Mouse (Mus musculus): ENCODE data around the gene Banp. TPM values are rescaled to one million over a fixed set of nuclear protein-coding genes. Genes with fewer than 3 reads are reported as not detected.

Banp gene
- polyA plus RNA-seq, 1 experiment from 2014 or later: 40.2 TPM

DNA sequence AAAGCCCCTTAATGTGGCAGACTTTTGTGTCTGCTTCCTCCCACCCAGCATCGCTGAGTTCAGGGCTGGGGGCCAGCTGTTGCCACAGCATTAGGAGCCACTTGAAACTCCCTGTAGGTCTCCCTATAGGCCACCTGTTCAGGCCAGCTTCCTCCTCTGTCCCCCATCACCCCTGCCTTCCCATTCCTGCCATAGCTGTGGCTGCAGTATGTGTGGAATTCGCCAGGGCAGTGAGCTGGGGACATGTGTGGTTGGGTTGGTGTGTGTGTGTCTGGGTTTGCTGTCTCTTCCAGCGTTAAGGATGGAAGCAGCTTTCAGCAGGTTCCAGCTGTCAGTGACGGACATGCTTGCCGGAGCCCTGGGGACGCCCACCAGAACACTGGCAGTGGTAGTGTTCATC, 86.8 kb downstream of the Banp start:
- Histone ChIP-seq H3K9ac (ENCODE audit: low read depth, low read length) (no peak overlapping the region), H3K4me3 (ENCODE audit: low read depth, low read length) (no peak overlapping the region), H3K4me2 (no peak overlapping the region), H3K27me3 (replicated peaks; ENCODE audit: control insufficient read depth, insufficient read depth, low read length) (no peaks in the 10 kb centered on the region), H3K27ac (ENCODE audit: low read depth, low read length) (no peak overlapping the region), H3K9me3 (ENCODE audit: control insufficient read depth, low read length) (no peaks in the 10 kb centered on the region), H3K36me3 (ENCODE audit: control insufficient read depth, insufficient read depth, low read length) (no peaks in the 10 kb centered on the region), H3K4me1 (replicated peaks; ENCODE audit: control insufficient read depth, insufficient read depth, low read length) (0 out of 2 replicates have a peak, but pooled peaks cover 4% of the 10 kb centered on the region)
- DNase-seq (ENCODE audit: low spot score): no peak
- no peak for ATAC-seq (replicated peaks; ENCODE audit: low FRiP score)
- 75% methylated on average over 6 of the region's 6 CpGs for WGBS

- no peak for DNase-seq (ENCODE audit: low spot score)
- H3K4me1 ChIP-seq (replicated peaks; ENCODE audit: control insufficient read depth, insufficient read depth, low read length): peaks cover 2% of the 10 kb centered on the region; the same call in 1 of the 2 replicates
Observed at GRCm38 (mm10) chr8:122037279-122037678, 87.7 kb downstream of the Banp start.

DNA sequence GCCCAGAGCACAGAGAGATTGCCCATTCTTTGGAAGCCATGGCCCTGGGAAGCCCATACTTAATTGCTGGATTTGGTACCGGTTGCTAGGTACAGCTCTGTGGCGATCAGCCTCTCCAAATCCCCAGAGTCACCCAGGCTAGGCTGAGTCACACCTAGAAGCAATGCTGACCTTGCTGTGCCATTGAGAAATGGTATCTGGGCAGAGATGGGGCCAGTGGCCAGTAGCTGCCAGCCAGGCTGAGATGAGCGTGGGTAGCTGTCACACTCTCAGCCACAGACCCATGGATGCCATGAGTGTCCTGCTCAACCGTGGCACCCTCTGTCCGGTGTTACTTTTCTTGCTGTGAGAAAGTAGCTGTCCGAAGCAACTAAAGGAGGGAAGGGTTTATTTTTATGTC, 88.5 kb downstream of the Banp start:
- ATAC-seq (replicated peaks; ENCODE audit: low FRiP score): no peak
- Histone ChIP-seq H3K36me3 (ENCODE audit: control insufficient read depth, insufficient read depth, low read length) (no peaks in the 10 kb centered on the region), H3K27me3 (replicated peaks; ENCODE audit: control insufficient read depth, insufficient read depth, low read length) (0 out of 2 replicates have a peak, but pooled peaks cover 2% of the 10 kb centered on the region), H3K9me3 (ENCODE audit: control insufficient read depth, low read length) (no peaks in the 10 kb centered on the region), H3K27ac (ENCODE audit: low read depth, low read length) (no peak overlapping the region), H3K4me3 (ENCODE audit: low read depth, low read length) (no peak overlapping the region), H3K9ac (ENCODE audit: low read depth, low read length) (no peak overlapping the region), H3K4me2 (no peak overlapping the region), H3K4me1 (replicated peaks; ENCODE audit: control insufficient read depth, insufficient read depth, low read length) (peaks cover 8% of the 10 kb centered on the region; the same call in 1 of the 2 replicates)
- 89% methylated on average over 6 of the region's 6 CpGs for WGBS
- DNase-seq (ENCODE audit: low spot score): no peak

More at GRCm38 (mm10) chr8:122037279-122037678, 87.7 kb downstream of the Banp start:
- H3K4me3 ChIP-seq (ENCODE audit: low read depth, low read length): no peak overlapping the region
- no peaks in the 10 kb centered on the region for H3K36me3 ChIP-seq (ENCODE audit: control insufficient read depth, insufficient read depth, low read length)
- no peak overlapping the region for H3K27ac ChIP-seq (ENCODE audit: low read depth, low read length)
- ATAC-seq (replicated peaks; ENCODE audit: low FRiP score): no peak
- 71% methylated on average over 7 of the region's 7 CpGs for WGBS
- no peaks in the 10 kb centered on the region for H3K9me3 ChIP-seq (ENCODE audit: control insufficient read depth, low read length)
- 0 out of 2 replicates have a peak, but pooled peaks cover 2% of the 10 kb centered on the region for H3K27me3 ChIP-seq (replicated peaks; ENCODE audit: control insufficient read depth, insufficient read depth, low read length)
- no peak overlapping the region for H3K9ac ChIP-seq (ENCODE audit: low read depth, low read length)
- H3K4me2 ChIP-seq: no peak overlapping the region

GRCm38 (mm10) chr8:122039452-122039851, 89.9 kb downstream of the Banp start:
- H3K4me2 ChIP-seq: no peak overlapping the region
- peaks cover 8% of the 10 kb centered on the region; the same call in 1 of the 2 replicates for H3K4me1 ChIP-seq (replicated peaks; ENCODE audit: control insufficient read depth, insufficient read depth, low read length)
- 0 out of 2 replicates have a peak, but pooled peaks cover 2% of the 10 kb centered on the region for H3K27me3 ChIP-seq (replicated peaks; ENCODE audit: control insufficient read depth, insufficient read depth, low read length)
- no peak overlapping the region for H3K4me3 ChIP-seq (ENCODE audit: low read depth, low read length)
- no peak overlapping the region for H3K27ac ChIP-seq (ENCODE audit: low read depth, low read length)
- WGBS: 68% methylated on average over 4 of the region's 4 CpGs
- H3K36me3 ChIP-seq (ENCODE audit: control insufficient read depth, insufficient read depth, low read length): no peaks in the 10 kb centered on the region
- DNase-seq (ENCODE audit: low spot score): no peak
- H3K9ac ChIP-seq (ENCODE audit: low read depth, low read length): no peak overlapping the region
- ATAC-seq (replicated peaks; ENCODE audit: low FRiP score): no peak
- H3K9me3 ChIP-seq (ENCODE audit: control insufficient read depth, low read length): no peaks in the 10 kb centered on the region

DNA sequence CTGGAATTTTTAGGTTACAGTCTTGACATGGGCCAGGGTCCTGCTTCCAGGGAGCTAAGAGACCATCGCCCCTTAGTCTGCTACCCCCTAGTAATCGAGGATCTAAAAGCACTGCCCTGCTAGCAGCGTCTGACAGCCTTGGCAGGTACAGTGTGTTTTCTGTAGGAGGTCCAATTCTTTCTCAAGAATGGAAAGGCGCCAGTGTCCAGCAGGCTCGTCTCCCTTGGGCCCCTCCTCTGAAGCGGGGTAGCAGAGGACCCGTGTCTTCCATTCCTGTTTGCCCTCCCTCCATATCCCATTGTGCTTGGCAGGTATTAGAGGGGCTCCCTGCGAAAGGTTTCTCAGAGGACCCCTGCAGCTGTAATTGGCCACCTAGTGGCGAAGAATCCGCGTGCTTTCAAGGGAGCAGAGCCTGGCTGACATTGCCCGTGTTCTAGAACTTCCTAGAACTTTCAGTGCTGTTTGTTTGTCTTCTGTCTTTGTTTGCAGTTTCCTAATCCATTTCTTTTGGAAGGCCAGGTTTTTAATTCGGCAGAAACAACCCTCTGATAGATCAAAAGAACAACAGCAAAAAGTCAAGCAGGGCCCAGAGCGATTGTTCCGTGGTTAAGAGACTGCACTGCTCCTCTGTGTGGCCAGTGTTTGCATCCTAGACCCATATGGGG, 97.8 kb downstream of the Banp start:
- no peak overlapping the region for H3K4me2 ChIP-seq
- ATAC-seq (replicated peaks; ENCODE audit: low FRiP score) (no peak), DNase-seq (ENCODE audit: low spot score) (no peak)
- H3K4me1 ChIP-seq (replicated peaks; ENCODE audit: control insufficient read depth, insufficient read depth, low read length): peaks cover 5% of the 10 kb centered on the region; the same call in 1 of the 2 replicates
- WGBS: 56% methylated on average over 15 of the region's 15 CpGs
- H3K27me3 ChIP-seq (replicated peaks; ENCODE audit: control insufficient read depth, insufficient read depth, low read length): no peaks in the 10 kb centered on the region
- no peak overlapping the region for H3K4me3 ChIP-seq (ENCODE audit: low read depth, low read length)
- H3K27ac ChIP-seq (ENCODE audit: low read depth, low read length): no peak overlapping the region
- no peak overlapping the region for H3K9ac ChIP-seq (ENCODE audit: low read depth, low read length)
- H3K9me3 ChIP-seq (ENCODE audit: control insufficient read depth, low read length): no peaks in the 10 kb centered on the region
- no peaks in the 10 kb centered on the region for H3K36me3 ChIP-seq (ENCODE audit: control insufficient read depth, insufficient read depth, low read length)

GRCm38 (mm10) chr8:122049266-122049665, 99.7 kb downstream of the Banp start:
- WGBS: 86% methylated on average over 4 of the region's 4 CpGs
- H3K9ac ChIP-seq (ENCODE audit: low read depth, low read length): no peak overlapping the region

DNA sequence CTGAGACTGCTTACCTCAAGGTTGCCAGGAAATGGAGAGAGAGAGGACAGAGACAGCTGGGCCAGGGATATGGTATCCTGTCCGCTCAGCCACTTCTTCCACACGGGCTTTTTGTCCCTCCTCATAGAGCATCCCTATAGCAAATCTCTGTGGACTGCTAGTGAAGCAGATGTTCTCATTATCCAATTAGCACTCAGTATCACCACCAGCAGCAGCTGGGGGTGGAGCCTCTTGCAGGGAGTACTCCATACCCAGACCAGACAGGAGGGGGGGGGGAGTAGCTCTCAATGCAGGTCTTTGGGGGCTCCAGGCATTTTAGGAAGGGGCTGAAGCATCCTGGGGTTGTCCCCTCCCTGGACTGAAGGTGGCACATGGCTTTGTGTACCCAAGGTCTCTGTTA, 100.4 kb downstream of the Banp start:
- Histone ChIP-seq H3K36me3 (ENCODE audit: control insufficient read depth, insufficient read depth, low read length) (no peaks in the 10 kb centered on the region), H3K4me3 (ENCODE audit: low read depth, low read length) (no peak overlapping the region), H3K27ac (ENCODE audit: low read depth, low read length) (no peak overlapping the region), H3K9me3 (ENCODE audit: control insufficient read depth, low read length) (no peaks in the 10 kb centered on the region), H3K4me2 (no peak overlapping the region), H3K9ac (ENCODE audit: low read depth, low read length) (no peak overlapping the region), H3K27me3 (replicated peaks; ENCODE audit: control insufficient read depth, insufficient read depth, low read length) (no peaks in the 10 kb centered on the region; the same call in 1 of the 2 replicates), H3K4me1 (replicated peaks; ENCODE audit: control insufficient read depth, insufficient read depth, low read length) (no peaks in the 10 kb centered on the region; the same call in 1 of the 2 replicates)
- ATAC-seq (replicated peaks; ENCODE audit: low FRiP score) (no peak), DNase-seq (ENCODE audit: low spot score) (no peak)
- 66% methylated on average over 2 of the region's 2 CpGs for WGBS

More at GRCm38 (mm10) chr8:122049266-122049665, 99.7 kb downstream of the Banp start:
- no peak overlapping the region for H3K4me3 ChIP-seq (ENCODE audit: low read depth, low read length)
- H3K4me1 ChIP-seq (replicated peaks; ENCODE audit: control insufficient read depth, insufficient read depth, low read length): no peaks in the 10 kb centered on the region
- H3K27ac ChIP-seq (ENCODE audit: low read depth, low read length): no peak overlapping the region
- ATAC-seq (replicated peaks; ENCODE audit: low FRiP score) (no peak), DNase-seq (ENCODE audit: low spot score) (no peak)
- no peak overlapping the region for H3K4me2 ChIP-seq
- no peaks in the 10 kb centered on the region for H3K36me3 ChIP-seq (ENCODE audit: control insufficient read depth, insufficient read depth, low read length)
- no peaks in the 10 kb centered on the region for H3K9me3 ChIP-seq (ENCODE audit: control insufficient read depth, low read length)
- H3K27me3 ChIP-seq (replicated peaks; ENCODE audit: control insufficient read depth, insufficient read depth, low read length): no peaks in the 10 kb centered on the region; the same call in 1 of the 2 replicates

DNA sequence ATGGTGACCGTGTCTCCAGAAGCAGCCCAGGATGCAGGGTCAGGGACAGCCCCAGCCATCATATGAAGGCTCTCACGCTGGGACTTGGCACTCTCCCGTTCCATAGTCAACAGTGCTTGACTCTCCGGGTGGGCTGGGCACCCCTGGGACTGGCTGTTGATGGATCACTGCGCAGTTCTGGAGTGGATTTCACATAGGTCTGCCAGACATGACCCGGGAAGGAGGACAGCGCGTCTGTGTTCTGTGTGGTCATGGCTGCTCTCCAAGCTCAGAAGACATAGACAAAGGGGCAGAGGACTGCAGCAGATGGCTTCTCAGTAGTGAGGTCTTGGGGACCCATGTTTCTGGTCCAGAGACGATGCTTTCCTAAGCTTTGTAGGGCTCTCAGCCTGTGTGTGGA, 101.1 kb downstream of the Banp start:
- ATAC-seq (replicated peaks; ENCODE audit: low FRiP score) (no peak), DNase-seq (ENCODE audit: low spot score) (no peak)
- no peaks in the 10 kb centered on the region for H3K9me3 ChIP-seq (ENCODE audit: control insufficient read depth, low read length)
- 91% methylated on average over 9 of the region's 9 CpGs for WGBS
- H3K9ac ChIP-seq (ENCODE audit: low read depth, low read length): no peak overlapping the region
- H3K4me3 ChIP-seq (ENCODE audit: low read depth, low read length): no peak overlapping the region
- no peaks in the 10 kb centered on the region; the same call in 1 of the 2 replicates for H3K27me3 ChIP-seq (replicated peaks; ENCODE audit: control insufficient read depth, insufficient read depth, low read length)
- no peak overlapping the region for H3K4me2 ChIP-seq
- H3K4me1 ChIP-seq (replicated peaks; ENCODE audit: control insufficient read depth, insufficient read depth, low read length): no peaks in the 10 kb centered on the region; the same call in 1 of the 2 replicates
- H3K27ac ChIP-seq (ENCODE audit: low read depth, low read length): no peak overlapping the region
- no peaks in the 10 kb centered on the region for H3K36me3 ChIP-seq (ENCODE audit: control insufficient read depth, insufficient read depth, low read length)

- DNase-seq (ENCODE audit: low spot score) (no peak), ATAC-seq (replicated peaks; ENCODE audit: low FRiP score) (no peak)
- Histone ChIP-seq H3K4me1 (replicated peaks; ENCODE audit: control insufficient read depth, insufficient read depth, low read length) (peaks cover 7% of the 10 kb centered on the region; the same call in 1 of the 2 replicates), H3K4me3 (ENCODE audit: low read depth, low read length) (no peak overlapping the region), H3K4me2 (no peak overlapping the region), H3K27me3 (replicated peaks; ENCODE audit: control insufficient read depth, insufficient read depth, low read length) (no peaks in the 10 kb centered on the region; the same call in 1 of the 2 replicates), H3K27ac (ENCODE audit: low read depth, low read length) (no peak overlapping the region), H3K36me3 (ENCODE audit: control insufficient read depth, insufficient read depth, low read length) (no peaks in the 10 kb centered on the region), H3K9ac (ENCODE audit: low read depth, low read length) (no peak overlapping the region), H3K9me3 (ENCODE audit: control insufficient read depth, low read length) (no peaks in the 10 kb centered on the region)
- 45% methylated on average over 10 of the region's 10 CpGs for WGBS
Observed at GRCm38 (mm10) chr8:122055321-122055720, 105.8 kb downstream of the Banp start.
